ENCODE assay signal across 17 mouse cellular contexts in genomic region chr3:84127431-84127830, GRCm38 (mm10). TPM values are rescaled to one million over a fixed set of nuclear protein-coding genes. Genes with fewer than 3 reads are reported as not detected.
"Had no signal": no experiment of that assay in that cellular context is flagged by ENCODE, and none has a peak within 500 bp of the region (broad histone marks: within the 10 kb centered on the region; RNA-seq: fewer than 3 reads in every experiment).

No protein-coding gene starts in this region.

- ATAC-seq: midbrain, embryonic 16.5 days had no signal

- H3K4me2 ChIP-seq: limb, embryonic 13.5 days; midbrain, embryonic 12.5 days; neural tube, embryonic 13.5 days had no signal

- H3K27me3 ChIP-seq: midbrain, embryonic 12.5 days; neural tube, embryonic 13.5 days had no signal

- H3K9ac ChIP-seq: limb, embryonic 13.5 days; liver, embryonic 14.5 days; midbrain, embryonic 12.5 days; neural tube, embryonic 13.5 days had no signal

- H3K27ac ChIP-seq: limb, embryonic 13.5 days; liver, embryonic 14.5 days; midbrain, embryonic 12.5 days; neural tube, embryonic 13.5 days had no signal

- DNase-seq: layer of hippocampus, adult 9-11 months; layer of hippocampus, postnatal 36 days; left cerebral cortex, postnatal 4 days; lung, adult 18-20 months; retina, postnatal 1 day; right cerebral cortex, postnatal 4 days; spleen, adult 18-20 months; thymus, adult 2 months; thymus, postnatal 25 days had no signal

- H3K4me3 ChIP-seq: limb, embryonic 13.5 days; midbrain, embryonic 12.5 days; neural tube, embryonic 13.5 days had no signal

- H3K9me3 ChIP-seq: limb, embryonic 13.5 days; midbrain, embryonic 12.5 days; neural tube, embryonic 13.5 days had no signal

- H3K36me3 ChIP-seq: limb, embryonic 13.5 days; midbrain, embryonic 12.5 days; neural tube, embryonic 13.5 days had no signal

- H3K4me1 ChIP-seq: midbrain, embryonic 12.5 days; neural tube, embryonic 13.5 days had no signal

RNA-seq across cellular contexts. Expression of gene Gm6525, which starts 46.5 kb away (rescaled TPM):
- total RNA-seq: layer of hippocampus, adult 18-20 months; layer of hippocampus, postnatal 36 days; left cerebral cortex, postnatal 4 days; liver, adult 2 months had no signal
- polyA plus RNA-seq: liver, adult 2 months; thymus, adult 2 months; urinary bladder, adult 2 months had no signal
